Mouse (Mus musculus) heart, embryonic 10.5 days (tissue): ENCODE results near the gene Cyp4f37. TPM values are rescaled to one million over a fixed set of nuclear protein-coding genes. Genes with fewer than 3 reads are reported as not detected.

Experiments
- DNase-seq: peaks from one replicate; pipeline ENCODE4 v3.0.0-alpha.2; 2017; ENCODE audit warnings: low spot score
- H3K27ac ChIP-seq: fragments of 300-500 bp; sonication (generic); 2 replicates; pipeline ENCODE4 v1.5.1; 2016; ENCODE audit warnings: mild to moderate bottlenecking
- H3K27me3 ChIP-seq: fragments of 300-500 bp; sonication (generic); 2 replicates; pipeline ENCODE4 v1.6.1; 2016; ENCODE audit warnings: mild to moderate bottlenecking; ENCODE audit not compliant: poor library complexity, insufficient read depth, severe bottlenecking
- H3K36me3 ChIP-seq: fragments of 300-500 bp; sonication (generic); 2 replicates; pipeline ENCODE4 v1.6.1; 2016; ENCODE audit warnings: mild to moderate bottlenecking, moderate library complexity
- H3K4me1 ChIP-seq: fragments of 300-500 bp; sonication (generic); 2 replicates; pipeline ENCODE4 v1.6.1; 2016; ENCODE audit warnings: mild to moderate bottlenecking
- H3K4me3 ChIP-seq: fragments of 300-500 bp; sonication (generic); 2 replicates; pipeline ENCODE4 v1.5.1; 2016; ENCODE audit warnings: mild to moderate bottlenecking, moderate library complexity
- H3K9me3 ChIP-seq: fragments of 300-500 bp; sonication (generic); 2 replicates; pipeline ENCODE4 v1.6.1; 2016; ENCODE audit warnings: mild to moderate bottlenecking, moderate library complexity
- WGBS: fragments of 180-500 bp; shearing (Covaris S2); methylation state at CpG from one replicate; pipeline ENCODE4 v1.1.7; 2016; 5-methylcytosine and 5-hydroxymethylcytosine counted together
- polyA plus RNA-seq: library from polyadenylated mRNA; unstranded; fragments of >200 nt; fragmentation: Nextera tagmentation; extraction: Ambion mirVana; gene quantifications from 2 replicates; pipeline ENCODE4 v1.2.1, GENCODE M21; 2016

Cyp4f37 gene
- polyA plus RNA-seq, 1 experiment from 2014 or later: not detected

- 50% methylated on average over 3 of the region's 3 CpGs for WGBS
- Histone ChIP-seq H3K36me3 (no peaks in the 10 kb centered on the region), H3K9me3 (no peaks in the 10 kb centered on the region), H3K4me1 (no peaks in the 10 kb centered on the region), H3K27ac (no peak overlapping the region), H3K4me3 (no peak overlapping the region), H3K27me3 (no peaks in the 10 kb centered on the region)
- no peak for DNase-seq
These were observed 15.2 kb downstream of the Cyp4f37 start for GRCm38 (mm10) chr17:32636341-32636740.

DNA sequence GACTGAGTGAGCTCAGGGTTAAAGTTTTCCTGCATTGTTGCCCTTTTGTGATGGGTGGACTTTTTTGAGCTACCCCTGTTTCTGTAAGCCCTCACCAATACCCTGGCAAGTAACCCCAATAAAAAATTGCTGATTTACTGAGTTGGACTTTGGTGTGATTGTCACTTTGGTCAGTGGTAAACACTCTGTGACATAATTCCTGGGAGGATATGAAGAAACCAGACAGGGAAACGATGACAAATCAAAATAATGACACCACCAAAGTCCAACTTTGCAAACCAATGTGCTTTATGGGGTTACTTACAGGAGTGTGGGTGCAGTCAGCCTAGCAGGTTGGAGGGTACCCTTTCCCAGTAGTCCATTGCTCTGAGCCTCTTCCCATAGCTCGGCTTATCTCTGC lies 16.0 kb downstream of the Cyp4f37 start:
- Histone ChIP-seq H3K4me3 (no peak overlapping the region), H3K4me1 (no peaks in the 10 kb centered on the region), H3K36me3 (no peaks in the 10 kb centered on the region), H3K9me3 (no peaks in the 10 kb centered on the region), H3K27ac (no peak overlapping the region), H3K27me3 (no peaks in the 10 kb centered on the region)
- 75% methylated on average over 2 of the region's 2 CpGs for WGBS
- no peak for DNase-seq

DNA sequence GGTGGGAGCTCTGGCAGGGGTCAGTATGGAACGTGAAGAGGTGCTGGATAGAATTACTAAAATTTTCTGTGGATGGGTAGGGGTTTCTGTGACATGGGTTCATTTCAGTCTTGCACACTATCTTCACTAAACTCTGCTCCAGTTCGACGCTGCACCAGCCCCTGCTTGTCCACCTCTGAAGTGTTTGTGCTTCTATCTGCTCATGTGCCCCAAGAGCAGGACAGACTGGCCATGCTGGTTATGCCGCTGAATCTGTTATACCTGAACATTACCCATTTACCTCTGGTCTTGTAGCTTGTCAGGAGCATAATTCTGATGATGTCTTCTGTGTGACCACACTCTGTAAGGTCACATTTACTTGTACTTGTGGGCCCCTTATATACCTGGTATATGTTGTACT lies 25.5 kb downstream of the Cyp4f37 start:
- Histone ChIP-seq H3K36me3 (no peaks in the 10 kb centered on the region), H3K27me3 (no peaks in the 10 kb centered on the region), H3K4me1 (no peaks in the 10 kb centered on the region), H3K4me3 (no peak overlapping the region), H3K9me3 (no peaks in the 10 kb centered on the region), H3K27ac (no peak overlapping the region)
- 69% methylated on average over 4 of the region's 4 CpGs for WGBS
- DNase-seq: no peak

- 85% methylated on average over 4 of the region's 4 CpGs for WGBS
- no peak for DNase-seq
- Histone ChIP-seq H3K9me3 (no peaks in the 10 kb centered on the region; the same call in 1 of the 2 replicates), H3K4me3 (no peak overlapping the region), H3K27ac (no peak overlapping the region), H3K36me3 (no peaks in the 10 kb centered on the region), H3K27me3 (no peaks in the 10 kb centered on the region), H3K4me1 (no peaks in the 10 kb centered on the region)
These were observed 32.8 kb downstream of the Cyp4f37 start for GRCm38 (mm10) chr17:32653860-32654259.

DNA sequence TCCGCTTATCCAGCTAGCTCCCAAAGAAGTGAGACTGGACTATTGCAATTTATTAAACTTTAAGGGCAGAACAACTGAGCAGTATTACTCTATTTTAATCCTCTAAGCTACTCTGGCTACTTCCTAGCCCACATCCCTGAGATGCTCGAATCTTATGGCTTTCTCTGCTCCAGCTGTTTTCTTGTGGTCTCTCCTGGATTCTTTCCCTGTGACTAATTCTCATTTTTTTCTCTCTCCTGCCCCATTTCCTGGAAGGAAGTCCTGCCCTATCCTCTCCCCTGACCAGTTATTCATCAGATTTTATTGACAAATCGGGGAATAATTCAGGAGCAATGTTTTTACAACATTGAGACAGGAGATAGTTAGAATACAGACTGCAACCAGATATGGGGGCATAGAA lies 35.9 kb downstream of the Cyp4f37 start:
- no peak for DNase-seq
- Histone ChIP-seq H3K27me3 (no peaks in the 10 kb centered on the region), H3K4me3 (no peak overlapping the region), H3K9me3 (no peaks in the 10 kb centered on the region; the same call in 1 of the 2 replicates), H3K4me1 (no peaks in the 10 kb centered on the region), H3K36me3 (no peaks in the 10 kb centered on the region), H3K27ac (no peak overlapping the region)
- 69% methylated on average over 3 of the region's 3 CpGs for WGBS

GRCm38 (mm10) chr17:32658246-32658645 lies 37.1 kb downstream of the Cyp4f37 start:
- no peaks in the 10 kb centered on the region for H3K36me3 ChIP-seq
- WGBS: 65% methylated on average over 1 of the region's 1 CpGs
- no peak overlapping the region for H3K27ac ChIP-seq
- H3K4me1 ChIP-seq: no peaks in the 10 kb centered on the region
- DNase-seq: no peak
- H3K4me3 ChIP-seq: no peak overlapping the region
- no peaks in the 10 kb centered on the region for H3K27me3 ChIP-seq
- no peaks in the 10 kb centered on the region for H3K9me3 ChIP-seq

- Histone ChIP-seq H3K36me3 (no peaks in the 10 kb centered on the region), H3K4me1 (no peaks in the 10 kb centered on the region), H3K9me3 (no peaks in the 10 kb centered on the region), H3K4me3 (no peak within 1 kb of the TSS), H3K27ac (no peak within 1 kb of the TSS), H3K27me3 (no peaks in the 10 kb centered on the region)
- WGBS: 46% methylated on average over 2 of the region's 2 CpGs
- DNase-seq: no peak
These were observed 37.6 kb downstream of the Cyp4f37 start, which contains the start of gene Cyp4f40 for GRCm38 (mm10) chr17:32658712-32659111. TSS of gene Cyp4f40 (plus strand) at chr17:32658900.

DNA sequence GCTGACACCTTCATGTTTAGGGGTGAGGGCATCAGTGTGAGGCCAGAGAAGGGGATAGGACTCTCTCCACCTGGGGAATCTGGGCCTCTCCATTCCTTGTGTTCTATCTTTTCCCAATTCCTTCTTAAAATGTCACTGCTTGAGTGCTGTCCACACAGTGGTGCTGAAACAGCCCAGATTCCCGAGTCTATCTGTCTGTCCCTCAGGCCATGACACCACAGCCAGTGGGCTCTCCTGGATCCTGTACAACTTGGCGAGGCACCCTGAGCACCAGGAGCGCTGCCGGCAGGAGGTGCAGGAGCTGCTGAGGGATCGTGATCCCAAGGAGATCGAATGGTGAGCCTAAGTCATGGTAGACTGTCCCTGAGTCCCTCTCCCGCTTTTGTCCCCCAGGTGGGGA lies 52.9 kb downstream of the Cyp4f37 start:
- H3K36me3 ChIP-seq: no peaks in the 10 kb centered on the region
- no peaks in the 10 kb centered on the region for H3K9me3 ChIP-seq
- no peaks in the 10 kb centered on the region for H3K27me3 ChIP-seq
- DNase-seq: no peak
- 60% methylated on average over 7 of the region's 7 CpGs for WGBS
- no peak overlapping the region for H3K4me3 ChIP-seq
- H3K4me1 ChIP-seq: no peaks in the 10 kb centered on the region
- no peak overlapping the region for H3K27ac ChIP-seq

DNA sequence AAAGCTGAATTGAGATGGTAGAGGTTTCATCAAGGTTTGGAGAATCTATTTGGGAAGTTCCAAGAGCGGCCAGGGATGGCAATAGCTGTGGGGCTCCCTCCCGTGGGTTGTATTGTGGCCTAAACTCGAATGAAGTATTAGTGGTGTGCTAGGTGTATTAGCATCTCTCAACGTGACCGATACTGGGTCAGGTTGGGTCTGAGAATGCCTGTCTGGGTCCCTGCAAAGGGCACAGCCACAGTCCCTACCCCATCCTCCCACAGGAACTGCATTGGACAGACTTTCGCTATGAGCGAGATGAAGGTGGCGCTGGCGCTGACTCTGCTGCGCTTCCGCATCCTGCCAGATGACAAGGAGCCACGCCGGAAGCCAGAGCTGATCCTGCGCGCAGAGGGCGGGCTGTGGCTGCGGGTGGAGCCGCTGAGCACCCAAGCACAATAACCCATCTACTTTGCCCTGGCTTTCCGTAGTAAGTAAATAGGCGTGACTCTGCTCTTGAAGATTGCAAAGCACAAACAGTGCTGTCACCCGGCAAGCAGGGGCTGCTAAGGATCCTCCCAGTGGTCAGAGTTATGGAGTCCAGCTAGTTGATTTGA lies 55.0 kb downstream of the Cyp4f37 start:
- Histone ChIP-seq H3K27me3 (no peaks in the 10 kb centered on the region), H3K36me3 (no peaks in the 10 kb centered on the region), H3K4me3 (peak overlapping the region; percentile 33), H3K9me3 (no peaks in the 10 kb centered on the region), H3K4me1 (no peaks in the 10 kb centered on the region), H3K27ac (no peak overlapping the region)
- 31% methylated on average over 21 of the region's 21 CpGs for WGBS
- no peak for DNase-seq

- Histone ChIP-seq H3K9me3 (no peaks in the 10 kb centered on the region), H3K4me1 (peaks cover 7% of the 10 kb centered on the region; the same call in 1 of the 2 replicates), H3K27ac (no peak overlapping the region), H3K36me3 (no peaks in the 10 kb centered on the region), H3K27me3 (no peaks in the 10 kb centered on the region), H3K4me3 (no peak overlapping the region)
- WGBS: 41% methylated on average over 2 of the region's 2 CpGs
- no peak for DNase-seq
These were observed 59.3 kb downstream of the Cyp4f37 start for GRCm38 (mm10) chr17:32680404-32680803.

- Histone ChIP-seq H3K36me3 (no peaks in the 10 kb centered on the region), H3K4me1 (peaks cover 7% of the 10 kb centered on the region; the same call in 1 of the 2 replicates), H3K4me3 (no peak within 1 kb of the TSS), H3K27ac (no peak within 1 kb of the TSS), H3K27me3 (no peaks in the 10 kb centered on the region), H3K9me3 (no peaks in the 10 kb centered on the region)
- 24% methylated on average over 7 of the region's 7 CpGs for WGBS
- no peak for DNase-seq
These were observed 64.1 kb downstream of the Cyp4f37 start, which contains the start of gene Cyp4f15 for GRCm38 (mm10) chr17:32685048-32685750. TSS of gene Cyp4f15 (plus strand) at chr17:32685627.
